ENCODE assay signal across 9 mouse cellular contexts in genomic region chr12:100925644-100926619, GRCm38 (mm10). TPM values are rescaled to one million over a fixed set of nuclear protein-coding genes. Genes with fewer than 3 reads are reported as not detected.
DNase-seq lines count a peak whose midpoint lies in the region; ATAC-seq and TF ChIP-seq lines count a peak whose summit lies in the region.
"Had no signal": no experiment of that assay in that cellular context is flagged by ENCODE, and none has a peak within 500 bp of the region (broad histone marks: within the 10 kb centered on the region; RNA-seq: fewer than 3 reads in every experiment).

No protein-coding gene starts in this region.

- H3K27ac ChIP-seq in heart, postnatal 0 days (ENCODE audit: low read depth) = no peak overlapping the region
- H3K27ac ChIP-seq in hindbrain, embryonic 12.5 days = no peak overlapping the region
- H3K27ac ChIP-seq in midbrain, embryonic 11.5 days (ENCODE audit: low read depth, low read length) = no peak overlapping the region
- H3K27ac ChIP-seq in stomach, embryonic 14.5 days (ENCODE audit: low read length) = no peak overlapping the region
- H3K27ac ChIP-seq: embryonic facial prominence, embryonic 12.5 days had no signal

- H3K9ac ChIP-seq in heart, postnatal 0 days (replicated peaks; ENCODE audit: low read depth, low read length) = no peak overlapping the region
- H3K9ac ChIP-seq in hindbrain, embryonic 12.5 days = no peak overlapping the region
- H3K9ac ChIP-seq in midbrain, embryonic 11.5 days (ENCODE audit: low read length) = no peak overlapping the region
- no peak overlapping the region for H3K9ac ChIP-seq in stomach, embryonic 14.5 days (replicated peaks; ENCODE audit: low read depth, low read length)
- H3K9ac ChIP-seq: embryonic facial prominence, embryonic 12.5 days had no signal

- H3K27me3 ChIP-seq in heart, postnatal 0 days (ENCODE audit: control insufficient read depth, insufficient read depth, low read length) = no peaks in the 10 kb centered on the region
- H3K27me3 ChIP-seq in hindbrain, embryonic 12.5 days = no peaks in the 10 kb centered on the region
- H3K27me3 ChIP-seq in midbrain, embryonic 11.5 days (ENCODE audit: control insufficient read depth, insufficient read depth, low read length) = no peaks in the 10 kb centered on the region
- no peaks in the 10 kb centered on the region for H3K27me3 ChIP-seq in stomach, embryonic 14.5 days (ENCODE audit: control insufficient read depth, insufficient read depth, low read length)
- H3K27me3 ChIP-seq: embryonic facial prominence, embryonic 12.5 days had no signal

- no peaks in the 10 kb centered on the region for H3K36me3 ChIP-seq in heart, postnatal 0 days (replicated peaks; ENCODE audit: control insufficient read depth, insufficient read depth, low read length)
- peaks cover 59% of the 10 kb centered on the region for H3K36me3 ChIP-seq in hindbrain, embryonic 12.5 days
- H3K36me3 ChIP-seq in midbrain, embryonic 11.5 days (ENCODE audit: control insufficient read depth, insufficient read depth, low read length) = peaks cover 23% of the 10 kb centered on the region
- H3K36me3 ChIP-seq in stomach, embryonic 14.5 days (ENCODE audit: control insufficient read depth, insufficient read depth, low read length) = no peaks in the 10 kb centered on the region; the same call in none of the 2 replicates
- H3K36me3 ChIP-seq: embryonic facial prominence, embryonic 12.5 days had no signal

- peak; percentile 54 for DNase-seq in heart, postnatal 0 days (ENCODE audit: low spot score)
- DNase-seq in heart, adult 11 months = no peak
- peak; percentile 79 for DNase-seq in MN1 (ENCODE audit: low spot score)
- peak; percentile 56 to 88 for DNase-seq in layer of hippocampus, postnatal 14 days (ENCODE audit: low spot score in 2 of 2)
- peak; percentile 98 for DNase-seq in midbrain, embryonic 11.5 days (ENCODE audit: low spot score, missing footprints)

- no peaks in the 10 kb centered on the region for H3K9me3 ChIP-seq in heart, postnatal 0 days (replicated peaks; ENCODE audit: control insufficient read depth, low read length)
- H3K9me3 ChIP-seq in hindbrain, embryonic 12.5 days (replicated peaks) = no peaks in the 10 kb centered on the region
- no peaks in the 10 kb centered on the region for H3K9me3 ChIP-seq in midbrain, embryonic 11.5 days (ENCODE audit: control insufficient read depth, low read length)
- H3K9me3 ChIP-seq in stomach, embryonic 14.5 days (ENCODE audit: control insufficient read depth, low read depth, low read length) = no peaks in the 10 kb centered on the region
- H3K9me3 ChIP-seq: embryonic facial prominence, embryonic 12.5 days had no signal

- WGBS in heart, postnatal 0 days = 63% methylated on average over 14 of the region's 14 CpGs
- 71% methylated on average over 14 of the region's 14 CpGs for WGBS in hindbrain, embryonic 12.5 days
- 79% methylated on average over 14 of the region's 14 CpGs for WGBS in midbrain, embryonic 11.5 days
- WGBS in stomach, embryonic 14.5 days = 72% methylated on average over 14 of the region's 14 CpGs

- no peak overlapping the region for H3K4me2 ChIP-seq in heart, postnatal 0 days (ENCODE audit: low read depth, low read length)
- no peak overlapping the region for H3K4me2 ChIP-seq in hindbrain, embryonic 12.5 days (replicated peaks)
- H3K4me2 ChIP-seq in midbrain, embryonic 11.5 days = no peak overlapping the region
- H3K4me2 ChIP-seq in stomach, embryonic 14.5 days (replicated peaks; ENCODE audit: low read depth, low read length) = no peak overlapping the region
- H3K4me2 ChIP-seq: embryonic facial prominence, embryonic 12.5 days had no signal

- ATAC-seq in heart, postnatal 0 days (ENCODE audit: insufficient read depth, low read depth) = no peak
- peak; percentile 69 for ATAC-seq in common myeloid progenitor, adult 5-6 weeks (replicated peaks; ENCODE audit: low read depth, poor library complexity, severe bottlenecking)
- ATAC-seq in hindbrain, embryonic 12.5 days (ENCODE audit: low FRiP score) = peak; percentile 62
- peak; percentile 71 for ATAC-seq in midbrain, embryonic 11.5 days (ENCODE audit: low FRiP score)
- ATAC-seq in stomach, embryonic 14.5 days (ENCODE audit: insufficient number of reproducible peaks, insufficient read depth, low FRiP score, low read depth) = 0 out of 2 replicates have a peak, but pooled peaks have one; percentile 29

- TF ChIP-seq CTCF in heart, postnatal 0 days (IDR thresholded peaks at IDR 0.05; ENCODE audit: low read depth) = peak; percentile 83

- TF ChIP-seq EP300 in heart, postnatal 0 days (IDR thresholded peaks at IDR 0.05; ENCODE audit: low read depth) = no peak

- H3K4me1 ChIP-seq in heart, postnatal 0 days (ENCODE audit: control insufficient read depth, insufficient read depth) = no peaks in the 10 kb centered on the region
- H3K4me1 ChIP-seq in hindbrain, embryonic 12.5 days = no peaks in the 10 kb centered on the region
- H3K4me1 ChIP-seq in midbrain, embryonic 11.5 days (ENCODE audit: control insufficient read depth, insufficient read depth, low read length) = no peaks in the 10 kb centered on the region
- H3K4me1 ChIP-seq in stomach, embryonic 14.5 days (ENCODE audit: control insufficient read depth, insufficient read depth, low read length) = no peaks in the 10 kb centered on the region
- H3K4me1 ChIP-seq: embryonic facial prominence, embryonic 12.5 days had no signal

- no peak overlapping the region for H3K4me3 ChIP-seq in heart, postnatal 0 days (ENCODE audit: low read depth, low read length)
- no peak overlapping the region for H3K4me3 ChIP-seq in hindbrain, embryonic 12.5 days
- H3K4me3 ChIP-seq in midbrain, embryonic 11.5 days (ENCODE audit: low read depth, low read length) = no peak overlapping the region
- no peak overlapping the region for H3K4me3 ChIP-seq in stomach, embryonic 14.5 days (ENCODE audit: low read depth, low read length)
- H3K4me3 ChIP-seq: embryonic facial prominence, embryonic 12.5 days had no signal

RNA-seq across cellular contexts. Expression of gene Gpr68, which starts 17.9 kb away (rescaled TPM):
- 2.5 and 7.4 TPM in 2 replicates for total RNA-seq in heart, postnatal 0 days (2014; rRNA removed; ENCODE audit: low replicate concordance)
- polyA plus RNA-seq in heart, postnatal 0 days (2015; fragmentation: Nextera tagmentation; extraction: Ambion mirVana) = 1.8 and 2.0 TPM in 2 replicates
- not detected in 2 replicates for total RNA-seq in common myeloid progenitor, adult 5-6 weeks (2017)
- polyA plus RNA-seq in hindbrain, embryonic 12.5 days (2016; fragmentation: Nextera tagmentation; extraction: Ambion mirVana) = 0.48 and 0.68 TPM in 2 replicates
- 10 to 100 TPM; 20.8 to 24.4 TPM for total RNA-seq in layer of hippocampus, postnatal 14 days (2021)
- 0.10 TPM in 1 of 2 replicates, not detected in the other for polyA plus RNA-seq in midbrain, embryonic 11.5 days (2014; fragmentation: Nextera tagmentation; extraction: Ambion mirVana)
- 0.46 and 0.59 TPM in 2 replicates for polyA plus RNA-seq in stomach, embryonic 14.5 days (2014; fragmentation: Nextera tagmentation; extraction: Ambion mirVana)
